Mouse (Mus musculus): ENCODE measurements around the gene Morc2b. TPM values are rescaled to one million over a fixed set of nuclear protein-coding genes. Genes with fewer than 3 reads are reported as not detected.
"Not testable (repeated sequence)": the region's sequence is repeated elsewhere in the genome, so short reads cannot be mapped to it uniquely, and the experiment has no call there.

Morc2b gene
- polyA plus RNA-seq (2015; fragmentation: Nextera tagmentation; extraction: Ambion mirVana) = not detected in 2 replicates

DNA sequence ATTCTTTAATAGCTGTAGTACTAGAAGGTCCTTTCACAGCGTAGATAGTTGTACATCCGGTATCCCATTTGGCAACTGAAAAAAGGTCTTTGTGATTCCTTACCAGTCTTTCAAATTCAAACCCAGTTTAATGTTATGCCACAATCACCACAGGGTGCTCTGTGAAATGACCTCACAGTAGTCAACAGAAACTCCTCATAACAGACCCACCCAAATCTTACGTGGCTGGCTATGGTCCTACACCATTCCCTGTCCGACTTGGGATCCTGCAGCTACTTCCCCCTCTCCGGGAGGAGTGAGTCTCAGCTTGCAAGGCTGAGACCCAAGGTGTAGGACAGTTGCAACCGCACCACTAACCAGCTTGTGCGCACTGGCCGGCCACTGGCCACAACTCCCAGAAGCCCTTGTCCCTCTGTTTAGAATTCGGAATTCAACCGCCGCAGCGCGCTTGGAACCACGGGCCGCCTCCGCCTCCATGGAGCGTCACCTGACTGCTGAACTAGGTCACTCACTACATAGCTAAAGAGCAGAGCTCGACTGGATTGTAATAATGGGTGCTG is at the start of gene Morc2b:
Morc2b (minus strand) TSS at position 423 of the 560 bp plus-strand sequence.
- no peak for DNase-seq (ENCODE audit: low spot score)

DNA sequence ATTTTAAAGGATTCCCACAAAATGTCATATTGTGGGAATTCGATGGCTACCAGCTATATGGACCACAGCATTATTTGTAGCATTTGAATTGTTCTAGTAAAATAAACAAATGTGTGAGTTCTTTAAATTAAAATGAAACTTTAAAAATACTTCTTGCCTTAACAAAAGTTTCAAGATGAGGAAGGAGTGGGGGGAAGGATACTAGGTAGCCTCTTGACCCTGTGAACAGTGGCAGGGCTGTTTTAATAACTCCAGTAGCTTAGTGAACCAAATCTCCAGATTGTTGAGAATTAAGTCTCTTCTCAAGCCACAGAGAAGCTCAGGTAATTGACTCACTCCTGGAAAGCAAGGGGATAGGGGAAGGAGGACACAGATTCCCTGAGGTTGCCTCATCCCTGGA is 28.7 kb upstream of the Morc2b start, which contains the start of gene Olfr55:
Olfr55 (plus strand) TSS at position 301 of the 400 bp plus-strand sequence.
- not testable (repeated sequence) for DNase-seq (ENCODE audit: low spot score)

DNA sequence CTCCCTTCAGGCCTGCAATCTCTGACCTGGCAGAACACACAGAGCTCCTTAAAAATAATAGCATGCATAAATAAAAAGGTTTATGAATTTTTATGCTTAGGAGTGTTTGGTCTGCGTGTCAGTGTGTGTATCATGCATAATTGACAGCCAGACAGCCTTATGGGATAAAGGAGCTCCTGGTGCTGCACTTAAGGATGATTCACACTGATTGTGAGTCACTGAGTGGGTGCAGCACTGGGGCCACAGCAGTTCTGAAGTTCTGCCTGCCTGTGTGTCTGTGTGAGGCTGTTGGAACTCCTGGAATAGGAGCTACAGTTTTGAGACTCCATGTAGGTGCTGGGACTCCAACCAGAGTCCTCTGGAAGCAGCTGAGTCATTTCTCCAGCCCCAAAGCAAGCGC is 13.2 kb downstream of the Morc2b start:
- no peak for DNase-seq (ENCODE audit: low spot score)

DNA sequence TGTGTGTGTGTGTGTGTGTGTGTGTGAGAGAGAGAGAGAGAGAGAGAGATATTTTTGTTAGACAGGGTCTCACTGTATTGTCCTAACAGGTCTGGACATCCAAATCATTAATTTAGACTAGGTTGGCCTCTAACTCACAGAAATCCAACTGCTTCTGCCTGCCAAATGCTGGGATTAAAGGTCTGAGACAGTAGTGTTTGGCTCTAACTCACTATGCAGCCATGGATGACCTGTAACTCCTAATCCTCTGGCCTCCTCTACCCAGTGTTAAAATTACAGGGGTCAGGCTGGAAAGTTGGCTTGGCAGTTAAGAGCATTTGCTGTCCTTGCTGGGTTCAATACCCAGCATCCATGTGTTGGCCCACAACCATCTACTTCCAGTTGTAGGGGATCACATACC is 14.9 kb downstream of the Morc2b start:
- DNase-seq (ENCODE audit: low spot score) = no peak

DNA sequence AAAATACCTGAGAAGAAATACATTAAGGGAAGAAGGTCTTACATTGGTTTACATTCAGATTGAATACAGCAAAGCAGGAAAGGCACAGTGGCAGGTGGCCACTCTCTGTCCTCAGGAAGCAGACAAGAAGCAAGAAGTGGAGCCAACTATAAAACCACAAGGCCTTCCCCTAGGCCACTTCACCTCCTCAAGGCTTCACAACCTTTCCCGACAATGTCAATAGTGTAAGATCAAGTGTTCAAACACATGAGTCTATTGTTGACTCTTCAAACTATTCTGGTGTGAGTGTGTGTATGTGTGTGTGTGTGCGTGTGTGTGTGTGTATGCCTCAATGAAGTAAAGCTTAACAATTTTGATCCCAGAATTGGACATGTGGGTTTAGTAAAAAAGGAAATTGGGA is 42.1 kb downstream of the Morc2b start:
- DNase-seq (ENCODE audit: low spot score) = no peak

DNA sequence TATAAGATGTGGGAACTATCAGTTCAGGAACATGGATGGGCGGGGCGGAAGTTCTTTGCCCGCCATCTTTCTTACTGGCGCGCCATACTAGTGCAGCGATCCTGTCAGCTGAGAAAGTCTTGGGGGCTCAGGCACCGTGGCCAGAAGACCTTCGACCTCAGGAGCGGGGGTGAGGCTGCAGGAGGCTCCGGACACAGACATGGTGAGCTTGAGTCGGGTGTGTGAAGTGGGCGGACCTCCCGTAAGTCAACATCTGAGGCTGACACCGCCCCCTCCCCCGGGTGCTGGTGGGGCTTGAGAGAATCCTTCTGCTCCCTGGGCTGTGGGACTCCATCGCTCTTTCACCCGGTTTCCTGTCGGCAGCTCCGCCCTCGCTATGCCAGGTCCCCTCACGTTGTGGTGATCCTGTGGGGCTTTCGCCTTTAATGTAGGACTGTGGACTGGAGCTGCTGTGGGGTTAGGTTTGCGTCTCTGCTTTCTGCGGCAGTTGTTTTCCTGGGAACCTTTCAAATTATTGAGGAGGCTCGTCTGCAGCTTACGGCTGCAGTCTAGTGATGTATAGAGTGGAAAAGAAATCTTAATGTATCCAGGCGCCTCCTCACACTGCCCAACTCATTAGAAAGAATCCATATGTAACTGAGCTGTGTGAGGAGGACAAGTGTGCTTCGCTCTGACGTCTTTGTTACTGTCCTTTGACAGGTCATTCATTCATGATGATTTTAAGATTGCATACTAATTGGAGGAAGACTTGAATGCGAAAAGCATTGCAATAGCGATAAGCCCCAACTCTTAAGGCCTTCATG is 46.9 kb downstream of the Morc2b start:
- peak; percentile 69 for DNase-seq (ENCODE audit: low spot score)

DNA sequence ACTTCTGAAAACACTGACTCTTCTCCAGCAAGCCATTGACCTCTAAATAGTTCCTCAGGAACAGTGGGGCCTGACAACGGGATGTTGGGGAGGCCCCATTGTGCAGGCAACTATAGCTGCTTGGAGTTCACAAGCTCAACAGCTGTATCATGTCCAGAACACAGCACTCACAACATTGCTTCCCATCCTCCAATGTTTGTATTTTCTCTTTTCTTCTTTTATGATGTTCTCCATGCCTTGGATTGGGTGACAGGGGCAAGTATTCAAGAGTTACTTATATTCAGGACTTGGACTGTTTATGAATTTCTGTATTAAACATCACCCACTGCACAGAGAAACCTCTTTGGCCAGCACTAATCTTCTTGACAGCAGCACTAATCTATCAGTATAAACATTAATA is 47.9 kb downstream of the Morc2b start:
- no peak for DNase-seq (ENCODE audit: low spot score)

DNA sequence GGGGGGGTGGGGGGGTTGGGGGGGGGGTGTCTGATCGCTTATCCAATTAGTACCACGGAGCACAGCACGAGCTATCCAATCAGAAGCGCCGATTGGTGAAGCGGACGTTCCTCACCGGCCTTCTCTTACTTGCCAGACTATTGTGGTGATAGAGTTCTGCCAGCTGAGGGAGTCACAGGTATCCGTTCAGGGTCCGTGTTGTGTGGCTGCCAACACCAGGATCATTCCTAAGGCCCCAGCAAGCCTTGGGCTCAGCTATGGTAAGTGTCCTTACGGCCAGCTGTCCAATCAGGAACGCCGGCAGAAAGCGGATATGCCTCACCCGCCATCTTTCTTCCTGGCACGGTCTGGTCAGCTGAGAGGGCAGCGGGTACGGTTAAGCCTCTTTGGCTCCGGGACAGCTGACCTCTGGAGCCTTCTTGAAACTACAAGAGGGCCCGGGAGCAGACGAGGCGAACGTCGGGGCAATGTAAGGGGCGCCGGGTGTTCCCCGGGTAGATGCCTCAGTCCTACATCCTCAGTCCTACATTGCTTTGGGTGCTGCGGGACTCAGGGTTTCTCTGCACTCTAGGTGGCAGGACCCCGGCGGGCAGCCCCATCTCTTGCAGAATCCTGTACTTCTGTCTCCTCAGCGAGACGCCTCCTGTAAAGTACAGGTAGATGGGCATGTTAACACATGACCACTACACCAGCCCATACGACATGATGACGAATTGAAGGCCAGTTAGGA is 50.1 kb downstream of the Morc2b start, which contains the start of gene Zfp563:
Zfp563 (plus strand) TSS at position 91 of the 730 bp plus-strand sequence.
- DNase-seq (ENCODE audit: low spot score) = peak; percentile 88

DNA sequence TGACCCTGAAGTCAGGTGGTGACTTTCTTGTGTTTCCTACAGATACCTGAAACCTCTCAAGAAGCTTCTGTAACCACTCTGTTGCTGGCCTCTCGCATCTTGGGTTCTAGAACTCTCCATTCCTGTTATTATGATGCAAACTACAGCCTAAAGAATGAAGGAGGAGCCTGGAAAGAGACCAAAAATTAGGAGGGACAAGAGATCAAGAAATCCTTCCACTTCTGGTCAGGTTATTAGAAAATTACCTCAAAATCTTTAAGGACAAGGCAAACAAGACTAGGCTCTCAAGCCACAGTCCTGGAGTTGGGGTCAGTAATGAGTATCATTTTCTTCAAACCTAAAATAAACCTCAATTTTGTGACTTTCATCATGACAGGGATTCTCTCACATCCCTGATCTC is 71.5 kb downstream of the Morc2b start, which contains the start of gene 4921501E09Rik:
4921501E09Rik (minus strand) TSS at position 101 of the 400 bp plus-strand sequence.
- DNase-seq (ENCODE audit: low spot score) = no peak

Other genes with a start within 250 kb of the Morc2b start
- gene Zfp870, start 248.0 kb downstream of the Morc2b start, polyA plus RNA-seq (2015; fragmentation: Nextera tagmentation; extraction: Ambion mirVana) = 1.2 and 1.9 TPM in 2 replicates
- gene Cyp4f14, start 222.3 kb downstream of the Morc2b start, polyA plus RNA-seq (2015; fragmentation: Nextera tagmentation; extraction: Ambion mirVana) = 0.06 and 0.17 TPM in 2 replicates
- 11.1 and 14.0 TPM in 2 replicates for gene Cyp4f13, start 192.3 kb downstream of the Morc2b start, polyA plus RNA-seq (2015; fragmentation: Nextera tagmentation; extraction: Ambion mirVana)
- 19.5 and 20.6 TPM in 2 replicates for gene Zfp472, start 173.9 kb downstream of the Morc2b start, polyA plus RNA-seq (2015; fragmentation: Nextera tagmentation; extraction: Ambion mirVana)
- gene Zfp952, start 146.6 kb downstream of the Morc2b start, polyA plus RNA-seq (2015; fragmentation: Nextera tagmentation; extraction: Ambion mirVana) = 10.6 and 11.0 TPM in 2 replicates
- gene Zfp763, start 106.3 kb downstream of the Morc2b start, polyA plus RNA-seq (2015; fragmentation: Nextera tagmentation; extraction: Ambion mirVana) = 7.8 and 8.1 TPM in 2 replicates
- gene 4921501E09Rik, start 71.6 kb downstream of the Morc2b start, polyA plus RNA-seq (2015; fragmentation: Nextera tagmentation; extraction: Ambion mirVana) = not detected in 2 replicates
- 8.7 and 9.2 TPM in 2 replicates for gene Zfp563, start 50.4 kb downstream of the Morc2b start, polyA plus RNA-seq (2015; fragmentation: Nextera tagmentation; extraction: Ambion mirVana)
- gene Olfr55, start 28.8 kb upstream of the Morc2b start, polyA plus RNA-seq (2015; fragmentation: Nextera tagmentation; extraction: Ambion mirVana) = not detected in 2 replicates
- gene Olfr239, start 51.6 kb upstream of the Morc2b start, polyA plus RNA-seq (2015; fragmentation: Nextera tagmentation; extraction: Ambion mirVana) = not detected in 2 replicates
- gene Olfr1564, start 82.0 kb upstream of the Morc2b start, polyA plus RNA-seq (2015; fragmentation: Nextera tagmentation; extraction: Ambion mirVana) = 0.03 TPM in 1 of 2 replicates, not detected in the other
- gene Zfp955a, start 115.5 kb upstream of the Morc2b start, polyA plus RNA-seq (2015; fragmentation: Nextera tagmentation; extraction: Ambion mirVana) = 19.5 and 21.7 TPM in 2 replicates
- gene Olfr63, start 125.0 kb upstream of the Morc2b start, polyA plus RNA-seq (2015; fragmentation: Nextera tagmentation; extraction: Ambion mirVana) = 0.03 and 0.05 TPM in 2 replicates
- 10.4 and 11.0 TPM in 2 replicates for gene Zfp955b, start 149.9 kb upstream of the Morc2b start, polyA plus RNA-seq (2015; fragmentation: Nextera tagmentation; extraction: Ambion mirVana)
- gene Zfp81, start 219.2 kb upstream of the Morc2b start, polyA plus RNA-seq (2015; fragmentation: Nextera tagmentation; extraction: Ambion mirVana) = 7.7 and 8.3 TPM in 2 replicates

All from thymus, postnatal 0 days (tissue).